Mouse (Mus musculus) heart, adult 9 months (tissue): ENCODE measurements around the gene Pde10a.

Experiments used
- DNase-seq, 2 experiments: peaks; one replicate each; pipeline ENCODE4 v3.0.0; 2022; ENCODE audit warnings: low spot score in 2 of 2

Pde10a gene

GRCm38 (mm10) chr17:8580360-8580759 is 55.2 kb downstream of the Pde10a start:
- no peak for DNase-seq

- DNase-seq = no peak
These were observed 56.4 kb downstream of the Pde10a start for GRCm38 (mm10) chr17:8581579-8581978.

GRCm38 (mm10) chr17:8592427-8593277 is 67.5 kb downstream of the Pde10a start:
- peak; percentile 29 to 43 for DNase-seq

- peak in 1 of 2 experiments; percentile 40 for DNase-seq
These were observed 72.6 kb downstream of the Pde10a start for GRCm38 (mm10) chr17:8597790-8598189.

- no peak for DNase-seq
These were observed 77.8 kb downstream of the Pde10a start for GRCm38 (mm10) chr17:8602976-8603375.

- no peak for DNase-seq
These were observed 80.7 kb downstream of the Pde10a start for GRCm38 (mm10) chr17:8605921-8606320.

- DNase-seq = no peak
These were observed 81.5 kb downstream of the Pde10a start for GRCm38 (mm10) chr17:8606695-8607094.

- no peak for DNase-seq
These were observed 86.7 kb downstream of the Pde10a start for GRCm38 (mm10) chr17:8611916-8612315.

- peak; percentile 15 to 73 for DNase-seq
These were observed 88.8 kb downstream of the Pde10a start for GRCm38 (mm10) chr17:8613882-8614551.

GRCm38 (mm10) chr17:8620346-8620745 is 95.2 kb downstream of the Pde10a start:
- DNase-seq = no peak

GRCm38 (mm10) chr17:8621105-8621504 is 95.9 kb downstream of the Pde10a start:
- DNase-seq = peak in 1 of 2 experiments; percentile 26

- no peak for DNase-seq
These were observed 96.7 kb downstream of the Pde10a start for GRCm38 (mm10) chr17:8621906-8622305.

GRCm38 (mm10) chr17:8626421-8626820 is 101.2 kb downstream of the Pde10a start:
- no peak for DNase-seq

GRCm38 (mm10) chr17:8631701-8632100 is 106.5 kb downstream of the Pde10a start:
- no peak for DNase-seq

- no peak for DNase-seq
These were observed 108.4 kb downstream of the Pde10a start for GRCm38 (mm10) chr17:8633596-8633995.

GRCm38 (mm10) chr17:8634476-8634875 is 109.3 kb downstream of the Pde10a start:
- DNase-seq = peak; percentile 17 to 50

- no peak for DNase-seq
These were observed 111.1 kb downstream of the Pde10a start for GRCm38 (mm10) chr17:8636231-8636630.

GRCm38 (mm10) chr17:8636691-8637090 is 111.5 kb downstream of the Pde10a start:
- DNase-seq = no peak

GRCm38 (mm10) chr17:8637181-8637580 is 112.0 kb downstream of the Pde10a start:
- DNase-seq = no peak

GRCm38 (mm10) chr17:8639703-8640380 is 114.7 kb downstream of the Pde10a start:
- no peak for DNase-seq

GRCm38 (mm10) chr17:8640741-8641480 is 115.7 kb downstream of the Pde10a start:
- DNase-seq = no peak

GRCm38 (mm10) chr17:8641491-8641890 is 116.3 kb downstream of the Pde10a start:
- no peak for DNase-seq
